Mouse (Mus musculus): ENCODE results near the gene Klhl11.

The Klhl11 gene

GRCm38 (mm10) chr11:100472197-100472934 is at the start of gene Klhl11:
TSS of gene Klhl11 (minus strand) at chr11:100472741.
- peak; percentile 94 for DNase-seq (ENCODE audit: low spot score in 2 of 2)

GRCm38 (mm10) chr11:100520838-100521237 is 48.3 kb upstream of the Klhl11 start:
- DNase-seq (ENCODE audit: low spot score in 2 of 2): no peak

DNA sequence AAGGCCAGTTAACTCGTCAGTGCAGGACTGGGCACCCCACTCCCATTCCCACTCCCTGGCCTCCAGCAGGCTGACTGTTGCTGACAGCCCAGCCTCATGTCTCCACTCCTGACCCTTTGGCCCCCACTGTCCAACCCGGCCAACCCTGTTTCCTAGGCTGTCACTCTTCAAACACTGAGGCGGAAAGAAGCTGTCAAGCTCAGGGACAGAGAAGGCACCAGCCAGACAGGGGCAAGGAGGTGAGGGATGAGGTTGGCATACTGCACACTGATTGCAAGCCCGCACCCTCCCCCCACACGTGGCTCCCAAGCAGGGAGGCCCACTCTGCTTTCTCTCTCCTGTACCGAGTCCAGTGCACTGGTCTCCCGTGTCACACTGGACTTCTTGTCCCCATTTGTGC is 46.6 kb upstream of the Klhl11 start:
- DNase-seq (ENCODE audit: low spot score in 2 of 2): no peak

DNA sequence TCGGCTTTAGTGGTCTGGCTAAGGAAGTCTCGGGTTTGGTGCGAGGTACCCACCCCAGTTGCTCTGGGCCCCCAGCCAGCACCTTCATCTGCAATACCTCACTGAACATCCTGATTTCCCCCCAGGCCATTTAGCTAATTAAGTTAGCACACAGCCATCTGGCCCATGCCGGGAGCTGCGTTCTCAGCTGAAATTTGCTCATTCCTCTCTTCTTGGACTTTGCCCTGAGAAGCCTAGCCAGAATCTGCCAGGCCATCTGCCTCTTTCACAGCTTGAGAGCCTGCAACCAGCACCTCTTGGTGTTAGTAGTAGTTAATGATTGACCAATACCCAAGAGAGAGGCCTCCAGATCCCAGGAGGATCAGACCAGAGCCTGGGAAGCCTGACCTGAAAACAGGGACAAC is 45.6 kb upstream of the Klhl11 start:
- DNase-seq (ENCODE audit: low spot score in 2 of 2): no peak

GRCm38 (mm10) chr11:100516291-100516690 is 43.8 kb upstream of the Klhl11 start:
- no peak for DNase-seq (ENCODE audit: low spot score in 2 of 2)

GRCm38 (mm10) chr11:100515789-100516188 is 43.2 kb upstream of the Klhl11 start:
- no peak for DNase-seq (ENCODE audit: low spot score in 2 of 2)

DNA sequence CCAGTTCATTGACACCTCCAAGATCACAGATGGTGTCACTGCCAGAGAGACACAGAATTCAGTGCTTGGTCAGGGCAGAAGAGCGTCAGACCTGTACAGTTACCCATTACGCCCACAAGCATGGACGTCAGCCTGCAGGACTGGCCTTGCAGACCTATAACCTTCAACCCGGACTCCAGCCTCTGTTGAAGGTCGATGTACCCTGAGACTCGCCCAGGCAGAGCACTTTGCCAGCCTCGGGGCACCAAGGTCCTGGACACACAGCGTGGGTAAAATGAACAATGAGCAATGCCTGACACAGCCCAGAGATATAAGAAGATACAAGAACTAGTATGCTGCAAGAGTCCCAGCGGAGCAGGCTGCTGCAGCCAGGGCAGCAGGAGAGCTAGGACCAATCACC is 42.5 kb upstream of the Klhl11 start:
- no peak for DNase-seq (ENCODE audit: low spot score in 2 of 2)

GRCm38 (mm10) chr11:100513716-100514115 is 41.2 kb upstream of the Klhl11 start:
- no peak for DNase-seq (ENCODE audit: low spot score in 2 of 2)

- peak in 1 of 2 experiments; percentile 61 for DNase-seq (ENCODE audit: low spot score in 2 of 2)
Measured at GRCm38 (mm10) chr11:100512384-100512783, 39.8 kb upstream of the Klhl11 start.

DNA sequence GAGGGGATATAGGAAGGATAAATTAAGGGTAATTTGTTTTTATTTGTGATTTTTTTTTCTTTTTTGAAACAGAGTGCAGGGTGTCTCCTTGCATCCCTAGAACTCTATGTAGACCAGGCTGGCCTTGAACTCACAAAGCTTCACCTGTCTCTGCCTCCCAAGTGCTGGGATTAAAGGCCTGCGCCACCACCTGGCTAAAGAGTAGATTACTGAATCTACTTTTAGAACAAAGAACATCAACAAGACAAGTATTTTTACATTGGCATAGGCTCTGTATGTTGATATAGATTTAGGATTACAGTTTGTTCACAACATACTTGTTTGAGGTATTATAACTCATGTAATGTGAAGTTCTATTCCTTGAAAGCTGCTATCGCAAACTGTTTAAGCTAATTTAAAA is 38.0 kb upstream of the Klhl11 start:
- no peak for DNase-seq (ENCODE audit: low spot score in 2 of 2)

- DNase-seq (ENCODE audit: low spot score in 2 of 2): no peak
Measured at GRCm38 (mm10) chr11:100505997-100506396, 33.5 kb upstream of the Klhl11 start.

- no peak for DNase-seq (ENCODE audit: low spot score in 2 of 2)
Measured at GRCm38 (mm10) chr11:100504990-100505660, 32.6 kb upstream of the Klhl11 start.

- no peak for DNase-seq (ENCODE audit: low spot score in 2 of 2)
Measured at GRCm38 (mm10) chr11:100501321-100501720, 28.8 kb upstream of the Klhl11 start.

- no peak for DNase-seq (ENCODE audit: low spot score in 2 of 2)
Measured at GRCm38 (mm10) chr11:100500651-100501050, 28.1 kb upstream of the Klhl11 start.

DNA sequence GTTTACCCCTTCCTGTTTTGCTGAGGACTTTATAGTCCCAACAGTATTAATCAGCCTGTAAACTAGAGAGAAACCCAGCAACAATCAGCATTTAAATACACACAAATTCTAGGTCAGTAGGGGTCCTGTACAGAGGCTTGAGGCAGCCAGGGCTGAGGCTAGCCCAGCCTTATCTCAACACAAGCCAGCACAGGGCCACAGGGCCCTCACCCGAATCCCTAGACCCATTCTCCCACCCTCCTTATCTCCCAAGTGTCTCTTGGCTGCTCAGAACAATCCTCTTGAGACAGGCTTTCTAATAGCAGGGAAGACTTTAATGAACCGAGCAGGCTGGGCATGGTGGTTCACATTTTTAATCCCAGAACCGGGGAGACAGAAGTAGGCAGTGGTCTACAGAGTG is 27.7 kb upstream of the Klhl11 start:
- no peak for DNase-seq (ENCODE audit: low spot score in 2 of 2)

GRCm38 (mm10) chr11:100493771-100494170 is 21.2 kb upstream of the Klhl11 start:
- DNase-seq (ENCODE audit: low spot score in 2 of 2): no peak

DNA sequence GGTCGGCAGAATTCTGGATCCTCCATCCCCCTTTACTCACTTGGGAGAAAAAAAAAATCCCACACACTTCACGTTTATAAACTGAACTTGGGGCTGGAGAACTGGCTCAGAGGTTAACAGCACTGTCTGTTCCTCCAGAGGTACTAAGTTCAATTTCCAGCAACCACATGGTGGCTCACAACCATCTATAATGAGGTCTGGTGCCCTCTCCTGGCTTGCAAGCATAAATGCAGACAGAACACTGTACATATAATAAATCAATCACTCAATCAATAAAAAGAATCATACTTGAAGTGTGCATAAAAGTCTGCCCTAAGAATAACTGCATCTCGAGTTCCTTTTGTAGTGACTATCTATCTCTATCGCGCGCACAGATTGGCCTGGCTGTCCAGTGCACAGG is 18.4 kb upstream of the Klhl11 start:
- DNase-seq (ENCODE audit: low spot score in 2 of 2): no peak

- no peak for DNase-seq (ENCODE audit: low spot score in 2 of 2)
Measured at GRCm38 (mm10) chr11:100485801-100486538, 13.4 kb upstream of the Klhl11 start.

DNA sequence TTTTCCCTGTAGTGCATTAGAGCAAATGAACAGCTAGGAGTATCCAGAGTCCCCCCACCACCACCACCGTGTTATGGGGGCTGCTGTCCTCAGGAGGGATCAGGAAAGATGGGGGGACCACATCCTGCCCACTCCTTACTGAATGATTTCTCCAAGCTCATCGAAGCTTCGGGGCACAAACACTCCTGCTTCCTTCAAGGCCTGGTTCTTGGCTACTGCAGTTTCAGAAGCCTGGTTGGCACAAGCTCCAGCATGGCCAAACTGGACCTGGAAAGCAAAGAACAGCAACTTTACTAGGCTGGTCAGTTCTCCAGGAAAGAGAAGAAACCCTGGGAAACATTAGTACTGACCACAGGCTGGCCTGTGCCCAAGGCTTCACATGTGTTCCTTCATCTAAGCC is 11.9 kb upstream of the Klhl11 start:
- DNase-seq (ENCODE audit: low spot score in 2 of 2): no peak

DNA sequence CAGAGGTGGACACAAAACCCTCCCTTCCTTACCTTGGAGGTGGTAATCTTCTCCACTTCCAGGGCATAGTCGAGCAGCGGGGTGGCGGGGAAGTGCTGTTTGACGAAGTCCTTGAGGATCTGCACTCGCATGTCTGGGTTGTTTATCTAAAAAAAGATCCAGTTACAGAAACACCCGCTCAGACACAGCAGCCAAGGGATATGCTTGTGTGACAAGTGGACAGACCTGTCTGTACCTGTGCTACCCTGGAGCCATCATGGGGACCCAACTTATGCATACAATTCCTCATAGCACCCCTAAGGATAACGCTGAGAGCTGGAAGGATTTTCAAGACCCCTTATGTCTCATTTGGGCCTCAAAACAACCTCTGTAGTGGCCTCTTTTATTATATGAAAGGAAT is 6.6 kb upstream of the Klhl11 start:
- DNase-seq (ENCODE audit: low spot score in 2 of 2): no peak

DNA sequence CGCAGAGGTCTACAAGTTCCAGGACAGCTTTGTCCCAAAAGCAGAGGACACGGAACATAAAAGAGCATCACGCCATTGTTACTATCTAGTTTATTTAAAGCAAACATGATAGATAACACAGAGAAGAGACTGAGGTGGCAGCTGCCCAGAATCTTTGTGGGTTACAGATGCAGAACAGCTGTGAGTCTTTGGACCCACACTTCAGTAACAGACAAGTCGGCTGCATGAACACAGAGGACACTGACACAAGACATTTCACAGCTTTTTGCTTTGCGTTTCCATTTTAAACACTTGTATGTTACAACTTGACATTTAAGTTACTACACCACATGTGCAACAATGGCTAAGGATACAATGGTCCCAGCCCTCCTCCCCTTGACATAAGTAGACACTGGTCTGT is 3.7 kb upstream of the Klhl11 start:
- DNase-seq (ENCODE audit: low spot score in 2 of 2): no peak

DNA sequence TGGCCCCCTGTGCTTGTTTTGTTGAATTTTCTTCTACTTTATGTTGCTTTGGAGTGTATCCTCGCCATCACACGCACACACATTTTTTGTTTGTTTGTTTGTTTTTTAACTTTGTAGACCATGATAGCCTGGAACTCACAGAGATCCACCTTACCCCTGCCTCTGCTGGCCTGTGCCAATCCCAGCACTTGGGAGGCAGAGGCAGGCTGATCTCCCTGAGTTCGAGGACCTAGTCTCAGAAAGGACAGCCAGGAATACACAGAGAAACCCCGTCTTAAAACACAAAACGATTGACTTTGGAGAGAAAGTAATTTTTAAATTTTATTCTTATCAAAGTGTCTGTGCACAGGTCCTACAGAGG is 374 bp upstream of the Klhl11 start:
- no peak for DNase-seq (ENCODE audit: low spot score in 2 of 2)

Measured in right cerebral cortex, postnatal 10 days (tissue).